Mouse (Mus musculus): ENCODE results near the gene Plekhm1.

GRCm38 (mm10) chr11:103334925-103335324 is 77.6 kb downstream of the Plekhm1 start:
- TF ChIP-seq CTCF (IDR thresholded peaks at IDR 0.05; ENCODE audit: insufficient read depth, low read length) (no peak), POLR2A (IDR thresholded peaks at IDR 0.05; ENCODE audit: borderline replicate concordance, extremely low read depth, low read depth, low read length) (no peak)

Measured in lung, adult 2 months (tissue).